Comparison of ENCODE assay signal across 9 mouse cellular contexts in genomic region chr4:106935583-106935935, GRCm38 (mm10). TPM values are rescaled to one million over a fixed set of nuclear protein-coding genes. Genes with fewer than 3 reads are reported as not detected.
A peak's percentile ranks its signal among the peaks of the same experiment; 100 is the strongest.
DNase-seq lines count a peak whose midpoint lies in the region; ATAC-seq and TF ChIP-seq lines count a peak whose summit lies in the region.
"Had no signal": no experiment of that assay in that cellular context is flagged by ENCODE, and none has a peak within 500 bp of the region (broad histone marks: within the 10 kb centered on the region; RNA-seq: fewer than 3 reads in every experiment).

No protein-coding gene starts in this region.

- H3K27ac ChIP-seq in CH12.LX (ENCODE audit: insufficient read depth, low read depth): peak overlapping the region; percentile 80
- H3K27ac ChIP-seq in forebrain, embryonic 16.5 days (ENCODE audit: low read length): peak overlapping the region; percentile 70
- peak overlapping the region; percentile 29; the same call in 1 of the 2 replicates for H3K27ac ChIP-seq in liver, embryonic 16.5 days (ENCODE audit: low read length)

- no peak for DNase-seq in CH12.LX (ENCODE audit: extremely low read depth)
- no peak for DNase-seq in frontal cortex, postnatal 36 days (ENCODE audit: low spot score in 2 of 2)
- DNase-seq in heart, postnatal 25 days (ENCODE audit: low spot score): no peak
- DNase-seq in adrenal gland, adult 18-20 months (ENCODE audit: low spot score in 2 of 2): no peak

- H3K4me1 ChIP-seq in erythroblast, embryonic 14.5 days (ENCODE audit: control insufficient read depth): peaks cover 93% of the 10 kb centered on the region
- peaks cover 50 to 93% of the 10 kb centered on the region in 2 experiments for H3K4me1 ChIP-seq in CH12.LX (ENCODE audit: control insufficient read depth in 1 of 2, insufficient read depth in 2 of 2)
- H3K4me1 ChIP-seq in forebrain, embryonic 16.5 days (replicated peaks; ENCODE audit: control insufficient read depth, insufficient read depth, low read length): peaks cover 56% of the 10 kb centered on the region
- H3K4me1 ChIP-seq in liver, embryonic 16.5 days (ENCODE audit: control insufficient read depth, low read depth, low read length): peaks cover 67% of the 10 kb centered on the region

- no peak for TF ChIP-seq POLR2A in CH12.LX (IDR thresholded peaks at IDR 0.05; ENCODE audit: low read depth, low read length)

- H3K27me3 ChIP-seq in erythroblast, embryonic 14.5 days (ENCODE audit: control insufficient read depth): no peaks in the 10 kb centered on the region
- no peaks in the 10 kb centered on the region for H3K27me3 ChIP-seq in CH12.LX (replicated peaks)
- no peaks in the 10 kb centered on the region for H3K27me3 ChIP-seq in forebrain, embryonic 16.5 days (replicated peaks; ENCODE audit: control insufficient read depth, insufficient read depth, low read length)
- H3K27me3 ChIP-seq in liver, embryonic 16.5 days (ENCODE audit: control insufficient read depth, insufficient read depth, low read depth, low read length): no peaks in the 10 kb centered on the region
- H3K27me3 ChIP-seq: limb, embryonic 13.5 days had no signal

- H3K4me3 ChIP-seq in erythroblast, embryonic 14.5 days (replicated peaks): peak overlapping the region; percentile 23
- peak overlapping the region in 1 of 3 experiments; percentile 20 for H3K4me3 ChIP-seq in CH12.LX (replicated peaks in 1 of 3; ENCODE audit: low read depth in 2 of 3, low read length in 2 of 3, poor library complexity in 1 of 3)
- no peak overlapping the region for H3K4me3 ChIP-seq in forebrain, embryonic 16.5 days (replicated peaks; ENCODE audit: low read length)
- H3K4me3 ChIP-seq in liver, embryonic 16.5 days (ENCODE audit: low read depth, low read length): no peak overlapping the region
- H3K4me3 ChIP-seq: limb, embryonic 13.5 days had no signal

- in situ Hi-C loops in CH12.LX (cut with MboI; ENCODE audit: low pct_ligation_motif_present, low pct_unique_long_range_greater_than_20kb, low sequenced_read_pairs): no loop called here

- intact Hi-C loops in heart, postnatal 25 days (cut with DNase I): no loop called here

- 0% methylated on average over 2 of the region's 2 CpGs for WGBS in forebrain, embryonic 16.5 days
- 30% methylated on average over 2 of the region's 2 CpGs for WGBS in liver, embryonic 16.5 days (ENCODE audit: insufficient replicate concordance)

- H3K4me2 ChIP-seq in CH12.LX (ENCODE audit: insufficient read depth, low read depth, poor library complexity, severe bottlenecking): peak overlapping the region; percentile 37
- 0 out of 2 replicates have a peak overlapping the region, but pooled peaks have one; percentile 5 for H3K4me2 ChIP-seq in forebrain, embryonic 16.5 days (ENCODE audit: low read length)
- H3K4me2 ChIP-seq in liver, embryonic 16.5 days (ENCODE audit: low read depth, low read length): no peak overlapping the region
- H3K4me2 ChIP-seq: limb, embryonic 13.5 days had no signal

- no peak for TF ChIP-seq RAD21 in CH12.LX (IDR thresholded peaks at IDR 0.05; ENCODE audit: low read depth, low read length)

- ATAC-seq in erythroblast, adult 5-6 weeks (replicated peaks; ENCODE audit: low FRiP score, poor library complexity, severe bottlenecking): no peak
- no peak for ATAC-seq in forebrain, embryonic 16.5 days
- no peak for ATAC-seq in liver, embryonic 16.5 days (ENCODE audit: low read depth)

- no peak overlapping the region for H3K9ac ChIP-seq in CH12.LX (ENCODE audit: insufficient read depth, low read depth)
- H3K9ac ChIP-seq in forebrain, embryonic 16.5 days (replicated peaks; ENCODE audit: low read depth, low read length): peak overlapping the region; percentile 7; the same call in 1 of the 2 replicates
- no peak overlapping the region for H3K9ac ChIP-seq in liver, embryonic 16.5 days (ENCODE audit: low read depth, low read length)
- H3K9ac ChIP-seq: limb, embryonic 13.5 days had no signal

- peaks cover 11% of the 10 kb centered on the region; the same call in 1 of the 2 replicates for H3K79me2 ChIP-seq in CH12.LX (replicated peaks; ENCODE audit: control insufficient read depth, extremely low read depth, insufficient read depth, poor library complexity, severe bottlenecking)

- dilution Hi-C loops in CH12.LX (cut with MboI; ENCODE audit: extremely low pct_ligation_motif_present, extremely low pct_unique_long_range_greater_than_20kb, low sequenced_read_pairs): no loop called here

- no peak for TF ChIP-seq EP300 in CH12.LX (IDR thresholded peaks at IDR 0.05; ENCODE audit: low read length)

- H3K9me3 ChIP-seq in erythroblast, embryonic 14.5 days (ENCODE audit: control insufficient read depth, low read length): no peaks in the 10 kb centered on the region
- H3K9me3 ChIP-seq in CH12.LX (replicated peaks; ENCODE audit: low read length): no peaks in the 10 kb centered on the region
- H3K9me3 ChIP-seq in forebrain, embryonic 16.5 days (ENCODE audit: control insufficient read depth, low read length): no peaks in the 10 kb centered on the region
- no peaks in the 10 kb centered on the region for H3K9me3 ChIP-seq in liver, embryonic 16.5 days (replicated peaks; ENCODE audit: control insufficient read depth, low read length)
- H3K9me3 ChIP-seq: limb, embryonic 13.5 days had no signal

- TF ChIP-seq CTCF in CH12.LX (conservative IDR thresholded peaks at IDR 0.05 in 1 of 2, IDR thresholded peaks at IDR 0.05 in 1 of 2; ENCODE audit: low read depth in 2 of 2, low read length in 2 of 2): no peak

- peaks cover 98% of the 10 kb centered on the region for H3K36me3 ChIP-seq in erythroblast, embryonic 14.5 days (ENCODE audit: control insufficient read depth)
- peaks cover 28 to 75% of the 10 kb centered on the region in 2 experiments for H3K36me3 ChIP-seq in CH12.LX (replicated peaks in 1 of 2; ENCODE audit: control insufficient read depth in 1 of 2, insufficient read depth in 1 of 2, low read length in 1 of 2)
- no peaks in the 10 kb centered on the region for H3K36me3 ChIP-seq in forebrain, embryonic 16.5 days (ENCODE audit: control insufficient read depth, insufficient read depth)
- H3K36me3 ChIP-seq in liver, embryonic 16.5 days (ENCODE audit: control insufficient read depth, insufficient read depth): 0 out of 2 replicates have a peak, but pooled peaks cover 2% of the 10 kb centered on the region

TF ChIP-seq in CH12.LX, 34 proteins besides CTCF, POLR2A, EP300 and RAD21:
- TF ChIP-seq MAZ (IDR thresholded peaks at IDR 0.05; ENCODE audit: low read depth, low read length) (0 out of 2 replicates have a peak, but pooled peaks have one; percentile 3), CHD2 (IDR thresholded peaks at IDR 0.05; ENCODE audit: low read length) (0 out of 2 replicates have a peak, but pooled peaks have one; percentile 27), TCF12 (IDR thresholded peaks at IDR 0.05; ENCODE audit: low read depth, low read length) (no peak), UBTF (IDR thresholded peaks at IDR 0.05; ENCODE audit: low read depth, low read length) (0 out of 2 replicates have a peak, but pooled peaks have one; percentile 38), USF1 (IDR thresholded peaks at IDR 0.05; ENCODE audit: low read depth, low read length) (no peak)

RNA-seq across cellular contexts. Expression of gene Ssbp3, which starts 25.1 kb away (rescaled TPM):
- polyA plus RNA-seq in erythroblast, embryonic 14.5 days (2012): 93.7 and 94.2 TPM in 2 replicates
- 55.9 and 73.4 TPM in 2 replicates for total RNA-seq in erythroblast, adult 5-6 weeks (2015; ENCODE audit: low replicate concordance)
- total RNA-seq in erythroblast, adult 5-6 weeks (2017; ENCODE audit: low replicate concordance): 49.8 and 56.6 TPM in 2 replicates
- 32.4 and 34.2 TPM in 2 replicates for total RNA-seq in CH12.LX (2012; rRNA removed)
- 76.2 and 76.5 TPM in 2 replicates for total RNA-seq in CH12.LX (2014; rRNA removed)
- polyA plus RNA-seq in CH12.LX (2012; ENCODE audit: insufficient read length, low read depth): 125 and 129 TPM in 2 replicates
- polyA plus RNA-seq in forebrain, embryonic 16.5 days (2015; fragmentation: Nextera tagmentation; extraction: Ambion mirVana): 163 and 167 TPM in 2 replicates
- polyA plus RNA-seq in liver, embryonic 16.5 days (2015; fragmentation: Nextera tagmentation; extraction: Ambion mirVana): 27.4 and 31.5 TPM in 2 replicates
- 10 to 100 TPM; 41.6 to 45.0 TPM for total RNA-seq in heart, postnatal 25 days (2021)
- total RNA-seq in adrenal gland, adult 18-20 months (2021): 10 to 100 TPM; 70.5 to 75.9 TPM

Comparison
In these comparisons a context has a peak if more than half of its experiments do, and no peak if none do; other contexts are left out.
1. H3K27ac ChIP-seq: peak in every context shown above with its lines; median percentile 80 in CH12.LX; 70 in forebrain, embryonic 16.5 days; 29 in liver, embryonic 16.5 days.